Mouse (Mus musculus): ENCODE results near the gene Kif24.
A peak's percentile ranks its signal among the peaks of the same experiment; 100 is the strongest.

The Kif24 gene

GRCm38 (mm10) chr4:41348584-41349198 is 116.0 kb downstream of the Kif24 start, which contains the start of gene Ubap1:
TSS of gene Ubap1 (plus strand) at chr4:41348996.
- peak; percentile 71 to 83 for DNase-seq (ENCODE audit: low spot score in 2 of 2)

- DNase-seq (ENCODE audit: low spot score in 2 of 2), result no peak
Observed at GRCm38 (mm10) chr4:41347839-41348238, 116.8 kb downstream of the Kif24 start.

DNA sequence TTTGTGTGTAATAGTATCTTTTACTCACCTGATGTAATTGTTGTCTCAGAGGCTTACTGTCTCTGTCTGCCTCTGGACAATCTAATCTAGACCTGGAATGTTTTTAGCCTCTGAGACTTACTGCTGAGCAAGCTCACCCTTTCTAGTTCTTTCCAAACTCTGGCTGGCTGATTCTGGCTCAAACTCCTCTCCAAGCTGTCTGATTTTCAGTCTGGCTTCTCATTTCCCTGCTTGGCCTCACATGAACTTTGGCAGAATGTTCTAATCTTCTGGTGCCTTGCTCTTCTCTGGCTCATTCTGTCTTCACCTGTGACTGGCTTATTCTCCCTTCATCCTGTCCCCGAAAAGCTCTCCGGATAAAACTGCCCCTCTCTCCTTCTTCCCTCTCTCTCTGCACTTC is 118.7 kb downstream of the Kif24 start:
- no peak for DNase-seq (ENCODE audit: low spot score in 2 of 2)

DNA sequence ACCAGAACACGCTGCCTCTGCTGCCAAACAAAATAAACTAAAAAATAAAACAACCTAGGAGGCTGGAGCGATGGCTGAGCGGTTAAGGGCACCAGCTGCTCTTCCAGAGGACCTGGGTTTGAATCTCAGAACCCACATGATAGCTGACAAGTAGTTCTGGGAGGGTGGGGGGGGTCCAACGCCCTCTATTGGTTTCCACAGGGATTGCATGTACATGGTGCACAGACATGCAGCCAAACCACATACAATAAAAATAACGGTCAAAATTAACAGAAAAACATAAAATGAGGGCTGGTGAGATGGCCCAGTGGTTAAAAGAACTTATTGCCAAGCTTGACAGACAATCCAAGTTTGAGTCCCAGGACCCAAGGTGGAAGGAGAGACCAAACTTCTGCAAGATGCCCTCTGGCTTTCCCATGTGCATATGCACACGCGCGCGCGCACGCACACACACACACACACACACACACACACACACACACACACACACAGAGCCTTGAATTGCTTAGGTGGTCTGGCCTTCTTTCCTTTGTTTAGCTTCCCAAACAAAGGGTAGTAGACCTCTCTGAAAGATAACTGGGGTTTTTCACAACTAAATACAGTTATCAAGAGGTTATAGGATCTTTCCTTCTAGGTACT is 123.7 kb downstream of the Kif24 start:
- no peak for DNase-seq (ENCODE audit: low spot score in 2 of 2)
